Mouse (Mus musculus) cortical plate, adult 2 months (tissue): ENCODE measurements around the gene Gm20683.

Experiments
- CTCF ChIP-seq: fragments of 200-500 bp; IDR thresholded peaks from 2 replicates; pipeline ENCODE4 v1.5.1; 2011; ENCODE audit warnings: mild to moderate bottlenecking, control low read depth, low read length; ENCODE audit not compliant: insufficient read depth; ENCODE audit errors: extremely low read depth
- POLR2A ChIP-seq: fragments of 200-500 bp; IDR thresholded peaks from 2 replicates; pipeline ENCODE4 v1.6.1; 2011; ENCODE audit warnings: mild to moderate bottlenecking, low read length, control low read depth; ENCODE audit not compliant: insufficient read depth; ENCODE audit errors: extremely low read depth

GRCm38 (mm10) chr17:25827011-25827410 is 14.6 kb downstream of the Gm20683 start:
- TF ChIP-seq CTCF (no peak), POLR2A (no peak)
